Mouse (Mus musculus) C2C12 (cell line): ENCODE data around the gene Krtap2-4.

Source experiments
- CTCF ChIP-seq: IDR thresholded peaks from one replicate; pipeline ENCODE4 v1.5.1; 2011; ENCODE audit not compliant: control insufficient read depth, insufficient read depth, insufficient read length
- MAX ChIP-seq: IDR thresholded peaks from one replicate; pipeline ENCODE4 v1.6.1; 2011; ENCODE audit warnings: mild to moderate bottlenecking, control low read depth
- MYOG ChIP-seq: IDR thresholded peaks from one replicate; pipeline ENCODE4 v1.6.1; 2011; ENCODE audit not compliant: control insufficient read depth, insufficient read length; ENCODE audit errors: extremely low read depth

DNA sequence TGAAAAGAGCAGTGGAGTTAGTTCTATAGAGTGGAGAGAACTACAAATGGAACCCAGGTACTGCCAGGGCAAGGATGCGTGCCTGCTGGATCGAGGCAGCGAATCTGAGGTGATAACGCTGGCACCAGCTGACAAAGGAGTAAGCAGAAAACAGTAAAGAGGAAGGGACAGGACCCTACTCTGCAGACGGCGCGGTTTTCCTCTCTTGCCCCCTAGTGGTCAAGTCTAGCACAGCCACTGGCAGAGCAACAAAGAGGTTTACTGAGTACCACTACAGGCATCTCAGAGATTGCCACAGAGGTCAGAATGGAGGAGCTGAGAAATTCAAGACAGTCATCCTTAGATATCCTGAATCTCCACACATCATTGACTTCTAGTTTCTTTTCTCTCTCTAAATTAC lies 40.5 kb downstream of the Krtap2-4 start:
- TF ChIP-seq CTCF (peak; percentile 70), MAX (no peak), MYOG (no peak)
